Mouse (Mus musculus): Measurements from ENCODE around the gene Stk38.
"Not testable (repeated sequence)": the region's sequence is repeated elsewhere in the genome, so short reads cannot be mapped to it uniquely, and the experiment has no call there.

Gene Stk38

DNA sequence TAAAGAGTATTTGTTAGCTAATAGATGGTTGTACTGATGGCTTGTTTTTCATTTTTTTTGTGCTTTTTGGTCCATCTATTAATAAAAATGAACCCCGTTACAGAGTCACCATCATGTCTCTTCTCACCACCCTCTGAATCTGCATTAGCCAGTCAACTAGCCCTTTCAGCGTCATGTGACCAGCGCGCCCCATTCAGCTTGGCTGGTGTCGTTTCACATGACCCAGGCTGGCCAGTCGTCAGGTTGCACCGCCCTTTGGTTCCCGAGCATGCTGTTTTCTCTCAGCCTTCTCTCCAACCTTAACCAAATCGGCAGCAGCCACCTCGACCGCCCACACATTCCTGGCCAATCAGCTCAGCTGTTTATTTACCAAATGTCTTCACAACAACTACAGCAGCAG, 31.6 kb upstream of the Stk38 start:
- no peak for DNase-seq (ENCODE audit: low read depth, low spot score)

DNA sequence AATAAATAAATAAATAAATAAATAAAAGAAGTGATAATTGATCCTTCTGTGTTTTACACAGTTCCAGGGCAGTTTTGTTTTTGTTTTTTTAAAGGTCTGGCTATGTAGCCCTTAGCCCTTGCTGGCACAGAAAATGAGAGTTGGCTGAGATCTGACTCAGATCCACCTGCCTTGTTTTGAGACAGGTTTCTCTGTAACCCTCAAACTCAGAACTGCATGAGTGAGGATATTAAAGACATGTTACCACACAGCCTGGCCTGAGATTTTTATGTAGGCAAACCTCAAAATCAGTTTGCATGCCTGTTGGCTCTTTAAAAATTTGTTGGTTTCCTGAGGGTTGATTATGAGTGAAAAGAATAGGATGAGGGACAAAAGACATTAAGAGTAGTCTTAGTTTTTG, 27.7 kb upstream of the Stk38 start:
- DNase-seq (ENCODE audit: low read depth, low spot score) = no peak

DNA sequence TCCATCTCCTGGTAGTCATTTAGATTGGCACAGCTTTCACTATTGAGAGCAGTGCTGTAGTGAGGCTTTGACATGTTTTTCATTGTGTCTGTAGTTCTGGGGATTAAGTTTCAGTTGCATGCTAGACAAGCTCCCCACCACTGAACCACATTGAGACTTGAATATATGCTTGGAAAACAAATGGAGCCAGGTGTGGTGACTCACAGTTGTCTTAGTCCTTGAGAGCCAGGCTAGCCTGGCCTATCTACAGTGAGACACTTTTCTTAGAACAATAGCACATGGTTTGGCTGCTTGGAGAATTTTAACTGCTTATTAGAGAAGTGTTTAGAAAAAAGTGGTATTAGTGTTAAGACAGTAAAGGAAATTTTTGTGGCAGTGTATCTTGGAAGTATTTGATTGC, 26.5 kb upstream of the Stk38 start:
- DNase-seq (ENCODE audit: low read depth, low spot score) = peak; percentile 69

DNA sequence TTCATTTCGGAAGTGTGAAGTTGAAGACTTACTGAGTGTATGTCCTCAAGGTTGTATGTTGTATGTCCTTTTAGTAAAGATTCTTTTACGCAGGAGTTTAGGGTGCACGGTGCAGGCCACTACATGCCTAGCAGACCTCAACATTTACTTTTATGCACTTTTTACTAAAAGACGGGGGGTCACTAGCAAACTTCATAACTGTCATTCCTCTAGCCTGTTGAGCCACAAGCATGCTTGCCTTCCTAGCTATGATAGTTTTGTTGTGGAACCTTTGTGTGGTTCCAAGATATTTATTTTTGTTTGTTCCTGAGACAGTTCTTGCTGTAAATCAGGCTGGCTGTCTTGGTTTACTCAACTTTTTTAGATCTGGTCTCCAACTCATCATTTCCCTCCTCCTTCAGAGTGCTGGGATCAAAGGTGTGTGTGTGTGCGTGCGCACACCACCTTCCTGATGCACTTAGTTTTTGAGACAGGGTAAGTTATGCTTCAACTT, 25.8 kb upstream of the Stk38 start:
- DNase-seq (ENCODE audit: low read depth, low spot score) = peak; percentile 46

DNA sequence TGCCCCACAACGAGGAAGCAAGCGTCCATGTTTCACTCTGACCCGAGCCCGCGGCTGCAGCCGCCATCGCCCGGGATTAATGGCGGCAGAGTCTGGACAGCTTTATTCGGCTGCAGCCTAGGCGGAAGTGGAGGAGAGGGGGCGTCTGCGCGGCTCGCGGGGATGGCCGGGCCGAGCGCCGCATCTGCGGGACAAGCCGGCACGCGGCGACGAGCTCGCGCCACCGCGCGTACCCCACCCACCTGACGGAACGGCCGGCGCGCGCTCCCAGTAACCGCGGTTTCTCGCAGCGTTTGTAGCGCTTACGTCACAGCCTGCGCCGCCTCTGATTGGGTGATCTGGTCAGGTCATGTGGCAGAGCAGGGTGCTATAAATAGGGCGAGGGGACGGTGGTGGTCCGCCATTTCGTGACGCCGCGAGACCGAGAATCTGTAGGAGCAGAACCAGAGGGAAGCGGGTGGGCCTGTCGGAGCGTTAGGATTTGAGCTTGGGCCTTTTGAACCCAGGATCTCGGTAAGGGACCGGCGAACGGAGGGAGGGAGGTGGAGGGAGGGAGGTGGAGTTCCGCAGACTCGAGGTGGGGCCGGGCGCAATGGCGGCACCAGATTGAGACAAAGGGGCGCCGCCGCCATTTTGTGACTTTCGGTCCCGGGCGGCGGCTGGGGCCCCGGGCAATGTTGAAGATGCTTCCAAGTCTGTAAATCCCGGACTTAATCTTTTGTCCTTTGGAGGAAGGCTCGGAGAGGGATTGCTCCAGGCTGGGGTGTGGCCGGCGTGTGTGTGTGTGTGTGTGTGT, 24.7 kb upstream of the Stk38 start, which contains the start of gene Srsf3:
Gene Srsf3, plus strand, starts transcription at position 355 of the 796 bp plus-strand sequence.
- peak; percentile 99 for DNase-seq (ENCODE audit: low read depth, low spot score)

DNA sequence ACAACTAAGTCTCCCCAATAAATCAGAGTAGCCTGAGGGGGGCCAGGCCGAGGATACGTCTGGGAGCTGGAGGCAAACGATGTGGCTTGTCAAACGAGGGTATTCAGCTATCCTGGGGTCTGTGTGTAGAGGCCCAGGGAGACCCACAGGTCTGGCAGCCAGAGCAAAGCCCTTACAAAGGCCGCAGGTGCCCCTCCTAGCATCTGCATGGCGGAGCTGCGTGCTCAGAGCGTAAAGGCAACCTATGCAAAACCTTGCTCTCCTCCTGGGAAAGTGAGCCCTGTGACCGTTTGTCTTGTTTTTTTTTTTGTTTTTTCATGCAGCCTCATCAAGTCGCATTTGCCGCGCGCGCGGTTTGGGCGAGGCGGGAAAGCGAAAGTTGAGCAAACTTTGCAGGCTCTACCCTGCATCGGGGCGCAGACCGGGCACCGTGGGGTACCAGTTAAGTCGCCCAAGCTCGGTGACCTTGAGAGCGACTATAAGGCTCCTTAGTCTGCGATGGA, 24.0 kb upstream of the Stk38 start:
- DNase-seq (ENCODE audit: low read depth, low spot score) = peak; percentile 71

DNA sequence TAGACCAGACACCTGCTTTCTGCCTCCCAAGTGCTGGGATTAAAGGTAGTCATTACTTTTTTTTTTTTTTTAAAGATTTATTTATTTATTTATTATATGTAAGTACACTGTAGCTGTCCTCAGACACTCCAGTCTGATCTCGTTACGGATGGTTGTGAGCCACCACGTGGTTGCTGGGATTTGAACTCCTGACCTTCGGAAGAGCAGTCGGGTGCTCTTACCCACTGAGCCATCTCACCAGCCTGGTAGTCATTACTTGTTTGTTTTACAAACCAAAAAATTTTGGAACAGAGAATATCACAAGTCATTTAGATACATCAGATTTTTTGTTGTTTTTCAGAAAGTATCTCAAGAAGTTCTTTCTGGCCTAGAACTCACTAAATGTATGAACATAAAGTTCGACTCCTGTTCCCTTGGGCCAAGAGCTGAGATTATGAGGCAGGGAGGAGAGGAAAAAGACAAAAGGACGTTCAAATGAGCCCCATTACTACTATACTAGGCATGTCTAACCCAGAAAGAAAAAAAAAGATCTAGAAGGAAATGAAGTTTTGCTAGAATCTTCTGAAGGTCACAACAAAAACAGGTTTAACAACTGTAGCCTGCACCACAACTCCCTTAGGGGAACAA, 23.4 kb upstream of the Stk38 start:
- DNase-seq (ENCODE audit: low read depth, low spot score) = not testable (repeated sequence)

DNA sequence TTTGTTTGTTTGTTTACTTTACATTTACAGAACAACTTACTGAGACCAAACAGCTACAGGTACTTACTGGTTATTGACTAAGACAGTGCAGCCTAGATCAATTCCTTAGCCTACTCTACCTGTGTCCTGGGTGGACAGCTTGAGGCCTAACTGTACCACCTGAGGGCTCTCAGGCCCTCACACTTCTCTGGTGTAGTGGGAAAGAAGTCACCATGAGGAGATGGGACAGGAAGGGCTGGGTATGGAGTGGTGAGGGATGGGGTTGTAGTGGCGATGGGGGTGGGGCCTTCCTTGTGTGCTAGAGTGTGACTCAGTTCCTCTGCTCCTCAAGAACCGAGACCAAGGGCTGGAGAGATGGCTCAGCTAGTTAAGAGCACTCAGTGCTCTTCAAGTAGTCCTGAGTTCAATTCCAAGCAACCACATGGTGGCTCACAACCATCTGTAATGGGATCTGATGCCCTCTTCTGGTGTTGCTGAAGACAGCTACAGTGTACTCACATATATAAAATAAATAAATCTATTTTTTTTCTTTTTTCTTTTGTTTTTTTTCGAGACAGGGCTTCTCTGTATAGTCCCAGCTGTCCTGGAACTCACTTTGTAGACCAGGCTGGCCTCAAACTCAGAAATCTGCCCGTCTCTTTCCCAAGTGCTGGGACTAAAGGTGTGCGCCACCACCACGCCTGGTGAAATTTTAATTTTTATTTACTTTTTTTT, 22.7 kb upstream of the Stk38 start:
- peak; percentile 46 for DNase-seq (ENCODE audit: low read depth, low spot score)

DNA sequence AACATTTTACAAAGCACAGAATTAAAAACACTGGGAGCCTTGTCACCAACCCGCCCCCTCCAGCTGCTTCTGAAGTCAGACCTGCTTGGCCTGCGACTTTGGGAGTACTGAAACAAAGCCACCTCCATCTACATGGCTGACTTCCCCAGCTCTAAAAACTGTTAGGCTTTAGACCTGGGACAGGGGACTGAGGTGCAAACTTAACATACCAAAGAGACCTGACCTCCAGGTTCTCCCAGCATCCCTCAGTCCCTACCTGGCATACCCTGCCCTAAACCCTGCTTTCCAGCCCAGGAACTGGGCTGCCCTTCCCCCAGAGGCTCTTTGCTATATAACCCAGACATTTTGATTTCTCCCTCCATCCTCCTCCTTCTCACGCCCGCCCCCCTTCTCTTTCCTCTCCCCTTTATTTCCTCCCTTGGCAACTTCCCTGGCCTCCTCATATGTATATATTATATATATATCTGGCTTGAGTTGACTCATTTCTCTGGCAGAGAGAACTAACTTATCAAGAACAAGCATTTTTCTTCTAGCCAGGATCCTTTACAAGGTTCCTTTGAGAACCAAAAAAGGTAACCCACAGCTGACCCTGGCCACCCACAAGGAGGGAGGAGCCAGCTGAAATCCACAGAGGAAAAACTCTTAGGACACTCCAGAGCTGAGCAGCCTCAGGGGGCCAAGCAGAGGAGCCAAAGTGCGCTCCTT, 19.0 kb upstream of the Stk38 start:
- DNase-seq (ENCODE audit: low read depth, low spot score) = no peak

DNA sequence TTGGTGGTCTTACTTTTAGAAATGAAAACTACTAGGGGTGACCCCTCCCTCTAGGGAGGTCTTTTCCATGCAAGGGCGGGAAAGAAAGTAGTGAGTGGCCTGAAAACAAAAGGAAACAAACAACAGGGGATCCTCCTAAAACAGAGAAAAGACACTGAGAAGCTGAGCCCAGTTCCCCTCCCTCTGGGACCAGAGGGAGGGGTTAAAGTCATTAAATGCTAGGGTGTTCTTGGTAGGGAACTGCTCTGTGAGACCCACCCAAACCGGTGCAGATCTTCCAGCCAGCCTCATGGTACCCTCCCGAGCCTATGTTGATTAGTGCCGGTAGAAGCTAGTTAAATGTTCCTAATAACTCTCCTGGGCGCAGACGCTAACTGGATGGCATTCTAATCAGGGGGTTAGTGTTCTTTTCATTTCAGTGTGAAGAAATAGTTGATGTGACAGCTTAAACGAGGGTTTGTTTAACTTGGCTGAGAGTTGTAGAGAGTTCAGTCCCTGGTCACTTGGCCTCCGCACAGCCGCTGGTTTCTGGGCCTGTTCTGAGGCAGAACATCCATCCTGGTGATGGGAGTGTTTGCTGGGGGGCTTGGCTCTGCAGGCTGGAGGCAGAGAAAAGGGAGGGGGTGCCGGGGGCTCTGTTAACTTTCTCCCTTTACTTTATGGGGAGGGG, 17.2 kb upstream of the Stk38 start:
- DNase-seq (ENCODE audit: low read depth, low spot score) = no peak

DNA sequence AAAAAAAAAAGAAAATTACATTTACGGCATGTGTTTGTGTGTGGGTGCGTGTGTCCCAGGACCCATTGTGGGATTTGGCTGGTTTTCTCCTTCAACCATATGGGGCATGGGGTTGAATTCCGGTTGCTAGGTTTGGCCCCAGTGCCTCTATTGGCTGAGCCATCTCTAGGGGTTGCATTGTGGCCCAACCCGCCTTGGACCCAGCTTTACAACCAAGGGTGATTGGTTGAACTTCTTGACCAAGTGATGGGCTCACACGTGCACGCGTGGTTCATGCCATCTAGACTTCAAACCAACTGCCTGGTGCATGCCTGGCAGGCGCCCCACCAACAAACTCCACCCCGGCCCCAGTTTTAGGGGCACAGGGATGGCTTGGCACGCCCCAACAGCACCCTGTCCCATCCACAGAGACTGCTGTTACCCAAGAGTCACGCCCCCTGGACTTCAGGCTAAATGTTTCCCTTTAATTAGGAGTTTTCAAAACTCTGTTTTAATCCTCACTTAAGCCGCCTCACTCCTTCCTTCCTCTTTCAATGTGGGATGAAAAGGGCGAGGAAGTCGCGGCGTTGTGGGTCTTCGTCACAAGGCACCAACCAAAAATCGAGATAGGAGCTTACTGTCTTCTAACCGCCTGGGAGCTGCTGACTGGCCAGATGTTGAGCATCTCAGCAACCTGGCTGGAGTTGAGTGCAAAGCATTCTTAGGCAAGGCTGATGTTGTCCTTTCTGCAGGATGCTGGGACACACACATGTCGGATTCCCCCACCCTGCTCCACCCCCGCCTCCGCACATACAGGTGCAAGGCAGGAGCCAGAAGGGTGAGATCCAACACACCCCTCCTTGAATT, 16.5 kb upstream of the Stk38 start:
- DNase-seq (ENCODE audit: low read depth, low spot score) = no peak

DNA sequence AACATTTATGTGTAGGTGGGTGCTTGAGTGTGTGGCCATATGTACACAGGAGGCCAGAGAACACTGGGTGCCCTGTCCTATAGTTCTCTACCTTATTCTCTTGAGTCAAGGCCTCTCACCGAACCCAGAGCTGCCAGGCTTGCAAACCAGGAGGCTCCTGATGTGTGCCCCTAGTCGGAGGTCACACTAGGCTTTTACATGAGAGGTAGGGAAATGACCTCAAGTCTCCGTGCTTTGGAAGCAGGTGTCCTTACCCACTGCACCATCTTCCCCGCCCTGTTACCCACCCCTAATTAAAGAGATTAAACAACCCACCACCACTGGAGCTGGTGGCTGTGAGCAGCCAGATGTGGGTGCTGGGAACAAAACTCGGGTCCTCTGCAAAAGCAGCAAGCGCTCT, 15.6 kb upstream of the Stk38 start:
- DNase-seq (ENCODE audit: low read depth, low spot score) = no peak

DNA sequence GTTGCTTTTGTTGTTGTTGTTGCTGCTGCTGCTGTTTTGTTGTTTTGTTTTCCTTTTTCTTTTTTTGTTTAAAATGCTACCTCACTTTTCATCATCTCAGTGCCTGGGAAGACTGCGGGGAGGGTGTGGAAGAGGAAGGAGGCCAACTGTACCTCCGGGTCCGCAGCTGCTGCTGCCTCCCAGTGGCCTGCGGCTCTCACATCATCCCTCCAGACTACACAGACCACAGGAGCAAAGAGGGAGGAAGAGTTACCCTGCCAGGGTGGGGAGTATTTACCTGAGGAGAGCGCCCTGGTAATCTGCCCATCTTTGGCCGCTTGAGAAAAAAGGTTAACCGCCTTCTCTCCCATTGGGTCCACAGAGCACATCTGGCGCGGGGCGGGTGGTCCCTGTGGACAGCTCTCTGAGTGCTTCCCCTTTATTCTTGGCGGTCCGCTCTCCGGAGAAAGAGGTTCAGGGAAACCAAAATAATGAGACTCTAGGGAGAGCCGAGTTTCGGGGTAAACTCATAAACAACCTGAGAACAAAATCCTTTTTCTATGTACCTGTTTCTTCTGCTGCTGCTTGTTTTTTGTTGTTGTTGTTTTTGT, 14.5 kb upstream of the Stk38 start:
- DNase-seq (ENCODE audit: low read depth, low spot score) = peak; percentile 48

DNA sequence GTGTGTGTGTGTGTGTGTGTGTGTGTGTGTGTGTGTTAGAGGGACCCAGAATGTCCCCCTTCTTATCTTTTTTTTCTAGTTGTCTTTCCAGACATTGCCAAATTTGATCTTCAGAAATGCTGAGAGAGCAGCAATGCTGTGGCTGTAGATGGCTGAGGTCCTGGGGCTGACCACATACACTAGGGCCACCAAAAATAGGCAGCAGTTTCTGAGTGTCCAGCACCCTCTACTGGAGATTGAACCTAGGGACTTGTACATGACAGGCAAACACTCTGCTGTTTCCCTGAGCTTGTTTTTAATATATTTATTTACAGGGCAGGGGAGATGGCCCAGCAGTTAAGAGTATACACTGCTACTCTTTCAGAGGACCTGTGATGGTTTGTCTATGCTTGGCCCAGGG, 12.6 kb upstream of the Stk38 start:
- peak; percentile 72 for DNase-seq (ENCODE audit: low read depth, low spot score)

DNA sequence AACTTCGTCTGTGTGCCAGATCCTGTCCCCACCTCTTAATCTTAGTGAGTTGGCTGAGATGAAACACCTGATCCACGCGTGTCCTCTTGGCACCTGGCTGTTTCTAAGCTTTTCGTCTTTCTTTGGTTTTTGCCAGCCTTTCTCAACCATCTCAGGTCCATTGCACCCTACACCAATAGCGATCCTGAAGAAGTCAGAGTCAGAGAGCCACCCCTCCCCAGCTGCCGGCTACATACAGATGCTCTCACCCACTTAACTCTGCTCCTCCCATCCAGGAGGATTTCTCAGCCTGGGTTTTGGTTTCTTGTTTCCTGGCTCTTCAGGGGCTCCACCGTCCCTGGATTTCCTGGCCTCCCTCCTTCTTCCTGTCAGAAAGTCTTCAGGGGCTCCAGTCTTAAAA, 11.6 kb upstream of the Stk38 start:
- no peak for DNase-seq (ENCODE audit: low read depth, low spot score)

DNA sequence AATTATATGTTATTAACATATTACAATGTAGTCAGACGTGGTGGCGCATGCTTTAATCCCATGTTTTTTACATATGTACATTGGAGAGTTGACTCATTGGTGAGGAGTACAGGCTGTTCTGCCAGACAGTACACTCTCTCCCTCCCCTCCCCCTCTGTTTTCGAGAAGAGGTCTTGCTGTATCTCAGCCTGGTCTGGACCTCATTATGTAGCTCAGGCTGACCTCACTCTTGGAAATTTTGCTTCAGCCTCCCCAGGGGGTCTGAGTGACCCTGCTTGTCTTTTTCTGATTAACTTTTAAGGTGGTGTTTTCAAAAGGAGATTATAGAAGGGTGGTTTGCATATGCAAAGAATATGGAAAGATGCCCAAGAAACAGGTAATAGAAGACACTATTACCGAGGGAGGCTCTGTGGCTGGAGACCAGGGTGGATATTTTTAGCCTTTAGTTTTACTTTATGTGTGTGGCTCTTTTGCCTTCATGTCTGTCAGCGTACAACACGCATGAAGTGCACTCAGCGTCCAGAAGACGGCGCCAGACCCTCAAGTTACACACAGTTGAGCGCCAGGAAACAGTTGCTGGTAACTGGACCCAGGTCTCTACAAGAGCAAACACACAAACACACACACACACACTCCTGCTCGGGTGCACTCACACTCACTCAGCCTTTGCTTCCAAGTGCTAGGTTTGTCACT, 10.6 kb upstream of the Stk38 start:
- peak; percentile 60 for DNase-seq (ENCODE audit: low read depth, low spot score)

DNA sequence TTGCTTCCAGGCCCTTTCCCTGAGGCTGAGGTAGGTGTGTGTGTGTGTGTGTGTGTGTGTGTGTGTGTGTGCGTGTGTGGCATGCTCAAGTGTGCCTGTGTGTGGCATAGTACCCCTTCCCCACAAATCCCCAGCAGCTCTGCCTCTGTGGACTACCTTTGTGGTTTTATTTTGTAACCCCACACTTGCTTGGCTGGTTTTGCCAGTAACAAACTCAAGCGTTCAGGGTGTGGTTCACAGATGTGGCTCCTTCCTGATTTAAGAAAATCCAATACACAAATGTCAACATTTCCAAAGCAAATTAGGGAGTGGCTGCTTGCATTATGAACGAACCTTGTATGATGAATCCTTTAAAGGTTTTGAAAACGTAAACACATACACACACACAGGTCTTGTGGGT, 8.9 kb upstream of the Stk38 start:
- no peak for DNase-seq (ENCODE audit: low read depth, low spot score)

DNA sequence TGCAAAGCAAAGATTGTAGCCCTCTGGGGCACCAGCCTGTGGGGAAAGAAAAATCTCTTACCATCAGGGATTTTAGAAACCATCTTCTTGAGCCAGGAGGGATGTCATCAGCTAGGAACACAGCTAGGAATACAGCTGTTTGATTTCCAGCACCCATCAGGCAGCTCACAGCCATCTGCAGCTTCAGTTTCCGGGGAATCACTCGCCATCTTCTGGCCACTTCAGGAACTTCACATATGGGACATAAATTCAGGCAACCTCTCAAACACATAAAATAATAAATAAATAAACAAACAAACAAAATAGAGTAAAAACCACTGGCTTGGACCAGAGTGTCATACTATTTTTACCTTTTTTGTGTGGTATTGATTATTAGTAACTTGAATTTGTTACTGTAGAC, 7.8 kb upstream of the Stk38 start:
- DNase-seq (ENCODE audit: low read depth, low spot score) = peak; percentile 85

DNA sequence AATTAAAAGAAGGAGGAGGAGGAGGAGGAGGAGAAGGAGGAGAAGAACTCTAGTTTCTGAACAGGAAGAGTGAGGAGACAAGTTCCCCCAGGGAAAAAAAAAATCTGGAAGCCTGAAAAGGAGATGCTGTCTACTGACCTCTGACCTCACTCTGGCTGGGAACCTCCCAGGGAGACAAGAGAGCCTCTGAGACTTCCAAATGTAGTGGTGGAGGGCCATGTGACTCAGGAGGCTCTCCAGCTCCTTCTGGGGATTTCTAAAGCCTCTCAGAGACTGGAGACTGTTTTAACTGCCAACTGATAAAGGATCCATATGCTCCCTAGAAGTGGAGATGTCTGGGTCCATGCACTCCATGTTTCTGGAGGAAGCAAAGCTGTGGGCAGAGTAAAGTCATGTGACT, 6.4 kb upstream of the Stk38 start:
- peak; percentile 56 for DNase-seq (ENCODE audit: low read depth, low spot score)

Measured in 3T3-L1 (cell line).